Mouse (Mus musculus): ENCODE measurements around the gene Ropn1l. TPM values are rescaled to one million over a fixed set of nuclear protein-coding genes. Genes with fewer than 3 reads are reported as not detected.
A peak's percentile ranks its signal among the peaks of the same experiment; 100 is the strongest.

The Ropn1l gene
- polyA plus RNA-seq (2015; fragmentation: Nextera tagmentation; extraction: Ambion mirVana), result 1.2 TPM in 2 replicates

DNA sequence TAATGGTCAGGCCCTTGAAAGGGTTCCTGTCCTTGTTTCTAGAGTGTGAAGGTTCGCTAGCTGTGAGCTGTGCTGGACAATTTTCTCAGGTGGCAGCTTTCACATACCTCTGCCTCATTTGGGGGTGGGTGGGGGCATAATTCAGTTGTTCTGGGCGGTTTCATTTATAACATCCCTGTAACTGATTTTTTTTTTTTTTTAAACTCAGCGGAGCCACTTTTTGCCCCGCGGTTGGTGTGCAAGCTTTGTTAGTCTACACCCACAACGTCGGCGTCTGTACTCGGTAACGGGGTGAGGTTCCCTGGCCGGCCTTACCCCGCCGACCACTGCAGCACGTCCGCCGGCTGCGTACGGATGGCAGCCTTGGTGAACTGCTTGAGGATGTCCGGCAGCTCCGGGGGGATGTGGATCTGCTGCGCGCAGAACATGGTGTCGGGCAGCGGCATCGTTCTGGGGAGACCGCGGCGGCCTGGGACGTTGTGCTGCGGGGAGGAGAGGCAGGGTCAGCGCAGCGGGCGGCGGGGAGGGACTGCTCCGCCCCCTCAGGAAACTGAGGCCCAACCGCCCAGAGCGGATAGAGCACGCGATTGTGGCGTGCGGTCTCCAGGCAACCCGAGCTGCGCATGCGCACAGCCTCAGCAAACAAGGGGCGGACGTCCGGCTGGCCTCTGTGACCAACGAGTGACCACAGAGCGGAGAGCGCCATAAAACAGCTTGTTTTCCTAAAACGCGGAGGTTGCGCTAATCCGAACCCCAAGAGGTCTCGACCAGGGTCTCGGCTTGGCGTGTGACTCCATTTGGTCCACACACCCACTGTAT is at the start of gene Ropn1l:
Ropn1l (minus strand) TSS at position 640 of the 819 bp plus-strand sequence.
- WGBS, result under 1% methylated on average over 57 of the region's 57 CpGs

GRCm38 (mm10) chr15:31502996-31503395 is 49.5 kb upstream of the Ropn1l start:
- H3K9me3 ChIP-seq, result no peaks in the 10 kb centered on the region
- no peaks in the 10 kb centered on the region for H3K4me1 ChIP-seq
- H3K4me3 ChIP-seq, result no peak overlapping the region
- no peak overlapping the region for H3K27ac ChIP-seq
- no peak for ATAC-seq (ENCODE audit: insufficient number of reproducible peaks, low FRiP score, low TSS enrichment, low read depth)
- WGBS, result 76% methylated on average over 4 of the region's 4 CpGs
- no peak overlapping the region for H3K9ac ChIP-seq
- peaks cover 29% of the 10 kb centered on the region for H3K36me3 ChIP-seq
- no peak overlapping the region for H3K4me2 ChIP-seq
- H3K27me3 ChIP-seq, result no peaks in the 10 kb centered on the region

More for the DNA sequence above, at the start of gene Ropn1l:
- Histone ChIP-seq H3K4me3 (peak within 1 kb of the TSS; percentile 66), H3K27me3 (no peaks in the 10 kb centered on the region), H3K9me3 (no peaks in the 10 kb centered on the region), H3K4me2 (peak within 1 kb of the TSS; percentile 84), H3K9ac (peak within 1 kb of the TSS; percentile 37), H3K4me1 (peaks cover 8% of the 10 kb centered on the region; the same call in 1 of the 2 replicates), H3K36me3 (0 out of 2 replicates have a peak, but pooled peaks cover 6% of the 10 kb centered on the region), H3K27ac (peak within 1 kb of the TSS; percentile 79)
- peak; percentile 86 for ATAC-seq (ENCODE audit: insufficient number of reproducible peaks, low FRiP score, low TSS enrichment, low read depth)

GRCm38 (mm10) chr15:31502313-31502712 is 48.8 kb upstream of the Ropn1l start:
- H3K9me3 ChIP-seq, result no peaks in the 10 kb centered on the region
- no peak for ATAC-seq (ENCODE audit: insufficient number of reproducible peaks, low FRiP score, low TSS enrichment, low read depth)
- WGBS, result 84% methylated on average over 1 of the region's 1 CpGs
- no peak overlapping the region for H3K4me3 ChIP-seq
- no peak overlapping the region for H3K4me2 ChIP-seq
- no peak overlapping the region for H3K27ac ChIP-seq
- no peak overlapping the region for H3K9ac ChIP-seq
- peaks cover 35% of the 10 kb centered on the region for H3K36me3 ChIP-seq
- H3K4me1 ChIP-seq, result no peaks in the 10 kb centered on the region
- no peaks in the 10 kb centered on the region for H3K27me3 ChIP-seq

GRCm38 (mm10) chr15:31494803-31495202 is 41.3 kb upstream of the Ropn1l start:
- no peak for ATAC-seq (ENCODE audit: insufficient number of reproducible peaks, low FRiP score, low TSS enrichment, low read depth)
- no peaks in the 10 kb centered on the region for H3K27me3 ChIP-seq
- no peaks in the 10 kb centered on the region for H3K4me1 ChIP-seq
- no peak overlapping the region for H3K9ac ChIP-seq
- H3K4me3 ChIP-seq, result no peak overlapping the region
- no peak overlapping the region for H3K4me2 ChIP-seq
- H3K36me3 ChIP-seq, result peaks cover 58% of the 10 kb centered on the region
- 91% methylated on average over 9 of the region's 9 CpGs for WGBS
- no peaks in the 10 kb centered on the region for H3K9me3 ChIP-seq
- no peak overlapping the region for H3K27ac ChIP-seq

- WGBS, result 77% methylated on average over 3 of the region's 3 CpGs
- H3K36me3 ChIP-seq, result peaks cover 59% of the 10 kb centered on the region
- no peaks in the 10 kb centered on the region for H3K27me3 ChIP-seq
- H3K9ac ChIP-seq, result no peak overlapping the region
- H3K4me1 ChIP-seq, result no peaks in the 10 kb centered on the region
- no peaks in the 10 kb centered on the region for H3K9me3 ChIP-seq
- ATAC-seq (ENCODE audit: insufficient number of reproducible peaks, low FRiP score, low TSS enrichment, low read depth), result no peak
- no peak overlapping the region for H3K4me3 ChIP-seq
- H3K27ac ChIP-seq, result no peak overlapping the region
- no peak overlapping the region for H3K4me2 ChIP-seq
Observed at GRCm38 (mm10) chr15:31494310-31494709, 40.8 kb upstream of the Ropn1l start.

DNA sequence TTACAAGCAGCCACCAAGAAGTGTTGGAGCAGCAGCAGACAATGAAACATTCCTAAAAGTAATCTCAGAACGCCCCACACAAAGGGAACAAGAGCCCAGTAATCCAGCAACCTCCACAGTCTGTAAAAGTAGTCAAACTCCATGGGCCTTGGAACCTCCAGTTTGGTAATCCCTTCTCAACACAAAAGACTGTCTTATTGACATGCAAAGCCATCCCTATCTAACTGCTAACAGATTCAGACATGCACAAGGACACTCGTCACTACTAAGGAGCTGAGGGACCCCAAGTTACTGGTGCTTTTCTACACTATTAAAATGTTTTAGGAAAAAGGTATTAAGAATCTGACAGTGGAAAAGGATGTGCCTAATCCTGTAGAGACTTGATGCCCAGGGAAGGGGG is 33.9 kb upstream of the Ropn1l start:
- Histone ChIP-seq H3K4me2 (no peak overlapping the region), H3K36me3 (peaks cover 40% of the 10 kb centered on the region)

GRCm38 (mm10) chr15:31476678-31477077 is 23.1 kb upstream of the Ropn1l start:
- Histone ChIP-seq H3K9ac (no peak overlapping the region), H3K9me3 (no peaks in the 10 kb centered on the region), H3K4me3 (no peak overlapping the region), H3K27ac (no peak overlapping the region), H3K36me3 (peaks cover 63% of the 10 kb centered on the region), H3K27me3 (no peaks in the 10 kb centered on the region), H3K4me1 (no peaks in the 10 kb centered on the region), H3K4me2 (no peak overlapping the region)
- ATAC-seq (ENCODE audit: insufficient number of reproducible peaks, low FRiP score, low TSS enrichment, low read depth), result no peak
- 96% methylated on average over 1 of the region's 1 CpGs for whole genome bisulfite sequencing

More for the DNA sequence above, 33.9 kb upstream of the Ropn1l start:
- ATAC-seq (ENCODE audit: insufficient number of reproducible peaks, low FRiP score, low TSS enrichment, low read depth), result no peak
- Histone ChIP-seq H3K27ac (no peak overlapping the region), H3K4me1 (no peaks in the 10 kb centered on the region), H3K9me3 (no peaks in the 10 kb centered on the region), H3K4me3 (no peak overlapping the region), H3K9ac (no peak overlapping the region), H3K27me3 (no peaks in the 10 kb centered on the region)
- 84% methylated on average over 2 of the region's 2 CpGs for WGBS

DNA sequence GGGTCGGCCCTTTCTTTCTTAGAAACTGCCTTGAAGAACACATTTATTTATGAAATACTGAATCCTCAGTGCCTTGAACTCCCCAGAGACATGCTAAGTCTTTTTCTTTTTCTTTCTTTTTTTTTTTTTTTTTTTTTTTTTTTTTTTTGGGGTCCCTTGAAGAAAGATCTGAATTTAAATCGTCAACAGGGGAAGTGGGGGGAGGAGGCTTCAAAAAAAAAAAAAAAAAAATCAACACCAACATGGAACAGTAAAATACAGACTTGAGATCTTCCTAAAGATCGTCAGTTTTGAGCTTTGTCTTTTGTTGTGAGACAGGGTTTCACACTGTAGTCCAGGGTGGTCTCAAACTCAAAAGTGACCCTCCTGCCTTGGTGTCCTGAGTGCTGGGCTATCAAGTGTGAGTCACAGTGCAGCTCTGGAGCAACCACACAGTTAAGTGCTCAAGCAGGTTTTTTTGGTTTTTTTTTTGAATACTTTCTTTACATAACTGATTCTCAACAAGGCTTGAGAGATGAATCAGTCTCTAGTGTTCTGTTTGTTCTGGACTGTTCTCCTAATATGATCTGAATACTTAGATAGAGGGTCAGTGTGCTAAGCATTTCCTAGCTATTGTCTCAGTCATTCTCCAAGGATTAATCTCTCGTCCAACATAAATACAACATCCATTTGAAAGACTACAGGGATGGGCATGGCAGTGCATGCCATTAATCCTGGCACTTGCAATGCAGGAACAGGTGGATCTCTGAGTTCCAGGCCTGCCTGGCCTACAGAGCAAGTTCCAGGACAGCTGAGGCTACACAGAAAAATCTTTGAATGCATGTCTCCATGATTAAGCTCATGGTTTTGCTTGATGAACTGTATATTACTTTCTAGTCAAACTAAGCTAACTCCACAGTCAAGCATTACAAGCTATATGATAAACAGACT is 19.4 kb upstream of the Ropn1l start:
- H3K4me1 ChIP-seq, result no peaks in the 10 kb centered on the region
- no peaks in the 10 kb centered on the region for H3K27me3 ChIP-seq
- 82% methylated on average over 4 of the region's 4 CpGs for WGBS
- no peak overlapping the region for H3K9ac ChIP-seq
- H3K9me3 ChIP-seq, result no peaks in the 10 kb centered on the region
- no peak for ATAC-seq (ENCODE audit: insufficient number of reproducible peaks, low FRiP score, low TSS enrichment, low read depth)
- H3K4me3 ChIP-seq, result no peak overlapping the region
- peaks cover 50% of the 10 kb centered on the region for H3K36me3 ChIP-seq
- no peak overlapping the region for H3K27ac ChIP-seq
- no peak overlapping the region for H3K4me2 ChIP-seq

DNA sequence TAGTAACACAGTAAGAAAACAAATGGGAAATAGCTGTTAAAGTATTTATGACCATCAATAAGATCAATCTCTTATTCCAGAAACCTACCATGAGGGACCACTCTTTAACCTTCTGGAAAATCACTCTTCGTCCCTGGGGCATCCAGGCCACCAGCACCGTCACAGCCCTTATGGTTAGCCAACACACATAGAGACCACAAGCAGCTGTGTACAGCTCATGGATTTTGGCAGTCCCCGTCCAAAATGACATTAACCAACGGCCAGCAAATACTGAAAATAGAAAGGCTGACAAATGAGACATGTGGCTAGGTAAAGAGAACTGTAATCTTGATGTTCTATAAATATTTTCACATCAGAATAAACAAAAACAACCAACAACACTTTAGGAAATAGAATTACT is 18.0 kb upstream of the Ropn1l start:
- no peaks in the 10 kb centered on the region for H3K4me1 ChIP-seq
- no peaks in the 10 kb centered on the region for H3K27me3 ChIP-seq
- no peak overlapping the region for H3K4me2 ChIP-seq
- H3K27ac ChIP-seq, result no peak overlapping the region
- WGBS, result 90% methylated on average over 4 of the region's 4 CpGs
- H3K9ac ChIP-seq, result no peak overlapping the region
- ATAC-seq (ENCODE audit: insufficient number of reproducible peaks, low FRiP score, low TSS enrichment, low read depth), result no peak
- no peaks in the 10 kb centered on the region for H3K9me3 ChIP-seq
- H3K4me3 ChIP-seq, result no peak overlapping the region
- H3K36me3 ChIP-seq, result peaks cover 52% of the 10 kb centered on the region

- no peak overlapping the region for H3K4me3 ChIP-seq
- ATAC-seq (ENCODE audit: insufficient number of reproducible peaks, low FRiP score, low TSS enrichment, low read depth), result no peak
- H3K9me3 ChIP-seq, result no peaks in the 10 kb centered on the region
- 84% methylated on average over 4 of the region's 4 CpGs for WGBS
- H3K27ac ChIP-seq, result no peak overlapping the region
- H3K27me3 ChIP-seq, result no peaks in the 10 kb centered on the region
- H3K4me2 ChIP-seq, result no peak overlapping the region
- no peaks in the 10 kb centered on the region for H3K4me1 ChIP-seq
- no peak overlapping the region for H3K9ac ChIP-seq
- peaks cover 57% of the 10 kb centered on the region for H3K36me3 ChIP-seq
Observed at GRCm38 (mm10) chr15:31469497-31469896, 16.0 kb upstream of the Ropn1l start.

- H3K36me3 ChIP-seq, result peaks cover 59% of the 10 kb centered on the region
- H3K9me3 ChIP-seq, result no peaks in the 10 kb centered on the region
- ATAC-seq (ENCODE audit: insufficient number of reproducible peaks, low FRiP score, low TSS enrichment, low read depth), result no peak
- H3K4me3 ChIP-seq, result no peak overlapping the region
- no peak overlapping the region for H3K4me2 ChIP-seq
- H3K9ac ChIP-seq, result no peak overlapping the region
- no peaks in the 10 kb centered on the region for H3K27me3 ChIP-seq
- H3K4me1 ChIP-seq, result no peaks in the 10 kb centered on the region
- 87% methylated on average over 5 of the region's 5 CpGs for WGBS
- H3K27ac ChIP-seq, result no peak overlapping the region
Observed at GRCm38 (mm10) chr15:31468806-31469205, 15.3 kb upstream of the Ropn1l start.

GRCm38 (mm10) chr15:31466749-31467148 is 13.2 kb upstream of the Ropn1l start:
- H3K4me1 ChIP-seq, result no peaks in the 10 kb centered on the region
- no peaks in the 10 kb centered on the region for H3K27me3 ChIP-seq
- H3K27ac ChIP-seq, result no peak overlapping the region
- peaks cover 74% of the 10 kb centered on the region for H3K36me3 ChIP-seq
- H3K4me2 ChIP-seq, result no peak overlapping the region
- H3K9ac ChIP-seq, result no peak overlapping the region
- WGBS, result 100% methylated on average over 1 of the region's 1 CpGs
- no peaks in the 10 kb centered on the region for H3K9me3 ChIP-seq
- H3K4me3 ChIP-seq, result no peak overlapping the region
- ATAC-seq (ENCODE audit: insufficient number of reproducible peaks, low FRiP score, low TSS enrichment, low read depth), result no peak

Data from limb, embryonic 15.5 days (tissue).